Mouse (Mus musculus) mouse trophoblast stem cell (cell line): ENCODE results near the gene Bckdhb.

Source experiments
- in situ Hi-C, 2 experiments: fragments of 300-500 bp; cut with MseI, MboI; formaldehyde crosslinking; loops; 2 replicates in 1 of 2; 3 replicates in 1 of 2; pipeline ENCODE4 v1.15.1; 2025

Bckdhb gene

DNA sequence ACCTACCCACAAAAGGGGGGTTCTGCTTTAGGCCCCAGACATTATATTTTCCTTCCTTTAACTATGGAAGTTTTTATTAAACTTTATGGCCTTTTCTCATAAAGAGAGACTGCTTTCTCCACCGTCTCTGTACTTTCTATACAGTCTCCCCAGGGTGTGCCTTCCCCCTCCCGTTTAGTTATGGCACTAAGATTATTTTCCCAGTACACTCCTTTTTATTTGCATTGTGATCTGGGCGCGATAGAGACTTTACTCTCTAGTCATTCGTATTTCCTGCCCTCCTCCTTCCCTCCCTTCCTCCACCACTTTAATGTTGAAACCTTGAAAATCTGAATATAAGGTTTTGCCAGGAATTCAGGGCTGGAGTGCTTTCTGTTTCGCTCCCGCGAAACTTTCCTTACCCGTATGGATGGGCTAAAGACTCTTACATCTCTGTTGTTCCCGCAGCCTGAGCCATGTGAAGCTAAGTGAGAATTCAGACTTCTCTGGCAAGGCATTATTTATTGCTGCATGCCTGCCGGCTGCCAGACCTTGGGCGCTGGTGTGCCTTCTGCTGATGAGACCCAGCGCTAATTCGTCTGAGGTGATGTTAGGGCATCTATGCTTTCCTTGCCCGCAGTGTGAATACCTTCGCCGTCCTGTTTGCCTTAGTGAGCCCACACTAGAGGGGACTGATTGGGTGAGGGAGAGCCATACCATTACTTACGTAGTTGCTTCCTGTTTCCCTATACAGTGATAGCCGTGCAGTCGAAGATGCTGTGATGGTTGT, 182.3 kb downstream of the Bckdhb start:
- in situ Hi-C loops, result no loop called here

DNA sequence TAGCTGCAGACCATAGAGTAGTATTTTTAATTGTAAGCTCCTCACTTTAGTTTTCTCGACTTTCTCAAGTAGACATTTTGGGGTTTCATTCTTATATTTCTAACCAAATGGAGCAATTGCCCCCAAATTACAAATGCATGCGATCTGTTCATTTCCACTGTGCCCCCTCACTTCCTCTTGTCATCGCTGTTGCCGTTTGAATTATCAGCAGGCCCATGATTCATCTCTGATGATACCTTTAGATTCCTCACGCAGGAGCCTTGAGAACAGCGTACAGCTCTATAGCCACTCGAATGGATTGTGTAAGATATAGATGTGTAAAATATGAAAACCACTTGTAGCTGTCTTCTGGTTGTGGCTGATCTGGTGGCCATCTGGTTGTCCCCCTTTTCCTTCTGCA, 183.6 kb downstream of the Bckdhb start:
- in situ Hi-C loops, result no loop called here

DNA sequence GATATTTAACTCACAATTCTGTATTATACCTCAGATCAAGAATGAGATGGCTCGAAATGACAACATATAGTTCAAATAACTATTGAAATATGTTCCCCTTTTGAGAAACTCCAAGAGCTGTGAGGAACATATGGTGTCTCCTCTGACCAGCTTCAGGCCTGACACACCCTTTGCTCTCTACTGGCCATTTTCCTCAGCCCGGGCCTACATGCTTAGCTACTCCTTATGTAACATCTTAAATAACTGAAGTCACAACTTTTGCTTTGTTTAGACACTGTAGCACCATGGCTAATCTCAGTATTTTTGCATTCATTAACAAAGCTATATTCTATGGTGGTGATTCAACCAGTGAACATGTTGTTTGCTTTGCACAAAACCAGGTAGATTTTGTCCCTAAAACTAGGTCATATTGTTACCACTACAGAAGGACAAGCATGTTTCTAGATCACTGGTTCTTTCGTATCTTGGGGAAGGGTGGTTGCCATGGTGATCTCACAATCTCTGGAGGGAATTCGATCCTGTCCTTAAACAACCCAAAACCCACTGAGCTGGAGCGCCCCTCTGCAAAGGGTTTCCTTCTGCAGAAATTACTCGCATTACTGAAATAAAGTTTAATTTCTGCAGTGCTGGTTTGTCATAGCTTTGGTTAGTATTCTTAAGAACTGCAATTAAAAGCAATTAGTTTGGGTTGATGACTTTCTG, 185.0 kb downstream of the Bckdhb start:
- in situ Hi-C loops, result no loop called here

DNA sequence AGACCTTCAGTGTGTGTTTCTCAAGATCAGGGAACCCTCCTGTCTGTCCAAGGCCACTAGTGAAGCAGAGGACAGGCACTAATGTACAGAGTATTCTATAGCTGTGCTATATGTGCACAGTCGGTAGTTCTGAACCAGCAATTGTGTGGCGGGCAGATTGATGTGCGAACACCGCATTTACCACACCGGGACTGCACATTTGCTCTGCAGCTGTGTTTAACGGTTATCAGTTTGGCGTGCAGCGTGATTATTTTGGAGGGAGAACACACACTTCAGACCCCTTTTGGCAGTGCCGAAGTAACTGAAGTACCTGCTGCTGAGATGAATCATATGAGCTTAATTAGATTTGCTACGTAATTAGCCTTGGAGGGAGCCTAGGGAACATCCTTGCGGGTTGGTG, 185.7 kb downstream of the Bckdhb start:
- in situ Hi-C loops, result no loop called here

DNA sequence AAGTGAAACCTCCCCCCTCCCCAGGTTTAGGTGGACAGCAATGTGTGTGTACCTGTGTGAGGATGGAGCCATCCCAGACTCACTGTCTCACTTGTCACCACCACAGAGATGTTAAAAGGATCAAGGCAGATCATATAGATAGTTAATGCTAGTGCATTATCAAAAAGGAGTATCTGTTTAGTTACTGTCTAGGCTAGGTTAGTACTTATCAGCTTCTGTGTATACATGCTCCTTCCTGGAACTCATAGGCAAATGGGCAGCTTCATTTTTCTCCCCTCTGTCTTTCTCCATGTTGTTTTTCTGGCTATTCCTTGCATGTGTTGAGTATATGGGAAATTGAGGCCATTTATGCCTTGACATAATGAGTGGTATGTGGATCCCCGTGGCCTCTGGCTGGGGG, 187.4 kb downstream of the Bckdhb start:
- in situ Hi-C loops, result no loop called here

DNA sequence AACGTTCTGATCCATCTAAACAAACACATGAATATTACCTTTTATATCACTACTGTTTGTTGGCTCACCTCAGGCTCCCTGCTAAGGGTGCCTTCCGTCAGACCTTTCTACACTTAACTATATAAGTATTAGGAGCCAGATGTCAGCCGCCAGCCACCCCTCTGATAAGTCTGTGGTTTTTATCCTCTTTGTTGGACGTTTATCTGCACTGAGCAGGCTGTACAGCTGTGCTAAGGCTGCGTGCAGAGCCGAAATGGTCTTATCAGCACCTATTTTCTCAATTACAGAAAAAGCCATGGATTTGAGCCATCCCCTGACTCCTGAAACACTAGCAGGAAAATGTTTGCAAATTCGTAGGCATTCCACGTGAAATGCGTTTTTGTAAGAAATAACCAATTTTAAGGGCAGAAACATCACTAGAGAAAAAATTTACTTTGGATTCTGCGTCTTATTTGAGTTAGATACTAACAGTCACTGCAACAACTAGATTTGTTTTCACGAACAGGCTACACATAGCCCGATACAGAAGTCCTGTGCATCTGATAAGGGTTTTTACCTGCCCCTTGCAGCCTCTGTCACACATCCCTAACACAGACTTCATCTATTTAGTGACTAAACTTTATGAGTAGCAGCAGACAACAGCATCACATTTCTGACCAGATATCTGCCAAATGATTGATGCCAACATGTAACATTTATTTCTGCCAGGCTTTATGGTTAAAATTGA, 188.1 kb downstream of the Bckdhb start:
- in situ Hi-C loops, result no loop called here

DNA sequence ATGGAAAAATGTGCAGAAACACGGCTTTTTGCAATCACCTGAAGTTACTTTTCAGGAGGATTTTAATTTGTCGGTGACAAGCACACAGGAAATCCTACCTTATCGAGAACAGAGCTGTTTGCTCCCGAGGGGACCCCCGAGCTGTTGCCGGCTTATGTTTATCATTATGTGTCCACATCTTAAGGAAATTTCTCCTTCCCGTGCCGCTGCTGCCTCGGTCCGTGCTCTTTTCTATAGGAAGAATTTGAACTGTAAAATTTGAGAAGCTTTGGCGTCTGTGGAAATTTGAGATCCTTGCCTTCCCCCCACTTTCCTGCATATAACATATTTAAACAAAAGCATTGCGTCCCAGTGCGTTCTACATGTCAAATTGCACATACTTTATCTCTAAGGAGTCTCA, 189.3 kb downstream of the Bckdhb start:
- in situ Hi-C loops, result no loop called here

DNA sequence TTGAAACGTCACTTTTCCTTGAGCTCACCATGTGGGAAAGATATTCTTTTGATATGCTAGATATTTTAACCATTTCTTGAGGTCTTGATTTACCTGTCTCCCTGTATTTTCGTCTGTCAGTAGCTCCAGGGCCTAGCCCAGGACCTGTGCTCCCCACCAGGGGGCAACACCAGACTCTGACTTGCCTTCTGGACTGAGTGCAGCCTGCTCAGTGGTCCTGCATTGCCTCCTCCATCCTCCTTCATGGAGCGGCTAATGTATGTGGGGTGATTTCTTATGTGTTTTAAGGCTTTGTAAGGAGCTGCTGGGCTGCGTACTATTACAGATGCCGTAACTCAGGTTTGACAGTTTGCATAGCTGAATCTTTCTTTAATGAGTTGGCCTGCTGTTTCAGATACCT, 192.4 kb downstream of the Bckdhb start:
- in situ Hi-C loops, result no loop called here

DNA sequence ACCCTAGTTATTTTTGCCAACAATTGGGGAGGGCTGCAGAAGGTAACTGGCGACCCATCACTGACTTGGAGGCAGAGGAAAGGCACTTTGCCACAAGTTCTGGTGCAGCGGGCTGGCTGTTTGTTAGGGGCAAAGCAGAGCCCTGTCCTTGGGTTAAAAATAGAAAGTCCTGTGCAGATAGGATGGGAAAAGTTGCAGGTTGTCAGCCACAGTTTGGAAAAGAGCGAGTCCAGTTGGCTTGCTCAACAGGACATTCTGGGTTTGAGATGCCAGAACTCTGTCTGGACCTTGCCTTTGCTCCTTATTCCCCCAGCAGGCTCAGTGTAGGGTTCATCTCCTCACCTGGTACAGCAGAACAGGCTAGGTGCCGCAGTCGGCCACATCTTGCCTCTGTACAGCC, 200.1 kb downstream of the Bckdhb start:
- in situ Hi-C loops, result no loop called here

DNA sequence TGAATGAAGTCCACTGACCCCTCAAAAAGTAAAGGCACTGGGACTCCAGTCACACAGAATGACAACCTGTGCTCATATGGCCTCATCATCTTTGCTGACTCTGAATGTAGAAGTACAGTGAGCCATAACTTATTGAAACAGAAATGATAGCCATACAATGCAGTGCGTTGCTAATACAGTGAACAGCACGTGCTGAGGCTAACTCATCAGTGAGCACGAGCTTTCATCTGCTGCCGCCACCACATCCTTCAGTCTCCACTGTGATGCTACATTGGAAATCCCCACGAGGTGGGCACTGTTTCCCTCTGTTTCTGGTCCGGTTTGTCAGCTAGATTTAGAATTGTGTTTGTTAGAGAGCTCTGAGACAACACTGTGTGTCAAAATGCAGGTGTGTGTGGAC, 205.4 kb downstream of the Bckdhb start:
- in situ Hi-C loops, result no loop called here

DNA sequence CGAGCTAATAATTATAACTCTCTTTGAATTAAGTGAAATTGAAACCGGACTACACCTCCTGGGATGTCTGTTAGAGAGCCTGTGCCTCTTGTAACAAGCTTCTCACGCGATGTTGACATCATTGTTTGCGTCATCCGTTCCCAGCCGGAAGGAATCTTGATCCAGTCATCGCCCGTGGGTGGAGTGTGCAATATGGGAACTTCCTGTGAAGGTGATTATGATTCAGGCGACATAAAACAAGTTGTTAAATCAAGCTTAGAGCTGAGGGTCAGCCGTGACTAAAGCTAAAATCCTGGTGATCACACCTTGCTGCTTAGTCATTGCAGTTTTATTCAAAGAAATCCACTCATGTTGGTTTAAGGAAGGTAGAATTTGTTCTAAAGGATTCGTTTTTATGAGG, 210.1 kb downstream of the Bckdhb start:
- in situ Hi-C loops, result no loop called here

DNA sequence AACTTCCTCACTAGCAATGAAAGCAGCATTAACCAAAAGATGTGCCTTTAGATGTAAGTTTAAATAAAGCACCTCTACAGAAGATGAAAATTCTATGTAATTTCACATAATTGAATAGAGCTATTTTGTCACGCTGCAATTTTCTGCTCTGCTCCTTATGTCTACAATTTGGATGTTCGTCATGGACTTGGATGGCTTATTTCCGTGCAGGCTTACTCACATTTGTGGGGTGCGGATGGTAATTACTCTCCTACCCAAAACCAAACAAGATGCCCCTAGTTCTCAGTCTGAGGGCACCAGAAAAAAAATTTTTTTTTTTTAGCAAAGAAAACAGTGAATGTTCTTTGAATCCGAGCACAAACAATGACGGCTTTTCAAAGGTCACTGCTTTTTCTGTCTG, 212.2 kb downstream of the Bckdhb start:
- in situ Hi-C loops, result no loop called here

DNA sequence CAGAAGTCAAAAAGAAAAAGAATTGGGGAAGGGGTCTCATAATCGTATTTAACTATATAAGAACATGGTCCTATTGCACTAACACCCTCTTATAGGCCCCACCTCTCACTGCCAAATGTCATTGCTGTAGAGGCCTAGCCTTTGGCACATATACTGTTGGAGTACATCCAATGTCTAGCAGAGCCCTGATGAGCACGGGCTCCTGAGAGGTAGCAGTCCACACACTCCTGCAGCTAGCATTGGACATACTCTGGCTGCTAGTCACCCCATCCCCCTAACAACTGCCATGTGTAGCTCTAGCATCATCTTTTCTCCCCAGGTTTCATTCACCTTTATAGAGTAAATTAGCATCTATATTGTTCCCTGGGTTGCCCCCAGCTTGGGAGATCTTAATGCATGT, 223.2 kb downstream of the Bckdhb start:
- in situ Hi-C loops, result no loop called here
